Mouse (Mus musculus): ENCODE results near the gene Atp8a1. TPM values are rescaled to one million over a fixed set of nuclear protein-coding genes. Genes with fewer than 3 reads are reported as not detected.
"Not testable (repeated sequence)": the region's sequence is repeated elsewhere in the genome, so short reads cannot be mapped to it uniquely, and the experiment has no call there.

Atp8a1 gene
- total RNA-seq, 1 experiment from 2014 or later = 16.8 TPM

DNA sequence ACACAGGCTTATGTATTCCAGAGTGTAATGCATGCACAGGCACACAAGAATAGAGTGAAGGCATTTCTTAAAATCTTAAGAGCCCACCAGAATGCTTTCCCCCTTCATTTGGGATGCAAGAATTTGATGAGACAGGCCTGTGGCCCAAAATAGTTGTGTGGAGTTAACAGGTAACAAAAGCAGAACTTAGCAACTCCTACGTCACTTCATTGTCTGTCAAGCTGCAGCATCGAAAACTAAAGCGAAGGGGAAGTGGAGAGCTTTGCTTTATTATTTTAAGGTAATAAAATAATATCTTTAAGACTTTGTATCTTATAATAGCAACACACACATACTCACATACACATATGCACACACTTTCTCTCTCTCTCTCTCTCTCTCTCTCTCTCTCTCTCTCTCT is 20.3 kb downstream of the Atp8a1 start:
- no peak for DNase-seq

DNA sequence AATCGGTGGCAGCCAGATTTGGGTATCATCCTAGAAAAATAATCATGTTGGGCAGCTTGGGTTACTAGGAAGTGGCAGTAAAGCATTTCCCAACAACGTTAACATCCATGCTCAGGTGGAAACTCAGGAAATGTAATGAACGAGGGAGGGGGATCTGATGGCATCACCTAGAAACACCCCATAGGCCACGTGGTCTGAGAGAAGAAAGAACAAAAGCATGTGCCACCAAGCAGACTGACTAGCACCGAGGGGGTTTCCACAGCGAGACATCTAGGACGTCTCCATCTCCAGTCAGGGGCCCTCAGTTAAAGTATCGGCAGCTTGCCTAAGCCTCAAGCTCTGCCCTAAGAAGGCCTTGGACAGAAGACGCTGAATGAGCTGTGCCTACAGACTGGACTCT is 21.0 kb downstream of the Atp8a1 start:
- no peak for DNase-seq

DNA sequence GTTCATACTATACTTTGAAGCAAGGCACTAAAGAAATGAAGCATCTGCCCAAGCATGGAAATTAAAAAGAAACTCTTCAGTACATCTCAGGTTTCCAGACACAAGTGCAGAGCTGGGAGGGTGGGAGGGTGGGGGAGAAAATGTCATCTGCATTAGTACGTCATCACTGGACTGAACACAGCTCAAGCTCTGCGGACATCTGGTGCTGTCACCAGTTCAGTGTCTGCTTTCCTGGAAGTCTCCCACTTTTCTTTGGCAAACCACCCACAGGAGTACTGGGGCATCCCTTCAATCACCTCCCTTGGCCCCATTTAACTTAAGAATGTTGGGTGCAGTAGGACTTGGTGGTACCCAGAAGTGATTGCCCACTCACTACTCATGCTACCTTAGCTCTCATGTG is 22.6 kb downstream of the Atp8a1 start:
- no peak for DNase-seq

DNA sequence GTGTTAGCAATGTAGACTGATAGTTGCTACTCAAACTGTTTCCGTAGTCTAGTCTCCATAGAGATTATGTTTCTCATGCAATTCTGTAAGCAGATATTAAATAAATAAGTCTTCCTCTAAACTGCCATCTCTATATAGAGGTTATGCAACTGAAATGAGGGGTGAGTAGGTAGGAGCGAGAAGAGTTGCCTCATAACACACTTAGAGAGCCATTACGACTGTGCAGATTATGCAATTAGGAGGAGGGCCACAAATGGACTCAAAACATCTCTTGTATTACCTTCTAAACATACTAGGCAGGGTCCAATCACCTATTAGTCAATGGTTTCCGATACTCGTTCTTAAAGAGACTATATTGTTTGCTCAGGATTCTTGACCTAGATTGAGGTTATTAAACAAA is 23.5 kb downstream of the Atp8a1 start:
- no peak for DNase-seq

DNA sequence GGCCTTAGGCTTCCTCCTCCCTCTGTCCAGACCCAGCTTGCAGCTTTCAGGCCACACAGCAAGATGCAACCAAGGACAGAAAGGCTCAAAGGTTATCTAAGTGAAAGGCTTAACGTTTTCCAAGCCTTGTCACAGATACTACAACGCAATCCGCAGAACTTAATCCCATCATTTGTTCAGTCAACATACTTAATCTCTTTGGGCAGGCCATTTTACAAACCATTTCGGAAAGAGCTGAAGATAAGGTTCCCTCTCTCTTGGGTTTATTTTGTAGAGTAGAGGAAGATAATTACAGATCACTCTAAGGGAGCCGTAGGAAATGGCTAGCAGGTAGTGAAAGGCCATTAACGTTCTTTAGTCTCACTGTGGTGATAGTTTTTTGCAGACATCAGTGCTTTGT is 24.6 kb downstream of the Atp8a1 start:
- no peak for DNase-seq

DNA sequence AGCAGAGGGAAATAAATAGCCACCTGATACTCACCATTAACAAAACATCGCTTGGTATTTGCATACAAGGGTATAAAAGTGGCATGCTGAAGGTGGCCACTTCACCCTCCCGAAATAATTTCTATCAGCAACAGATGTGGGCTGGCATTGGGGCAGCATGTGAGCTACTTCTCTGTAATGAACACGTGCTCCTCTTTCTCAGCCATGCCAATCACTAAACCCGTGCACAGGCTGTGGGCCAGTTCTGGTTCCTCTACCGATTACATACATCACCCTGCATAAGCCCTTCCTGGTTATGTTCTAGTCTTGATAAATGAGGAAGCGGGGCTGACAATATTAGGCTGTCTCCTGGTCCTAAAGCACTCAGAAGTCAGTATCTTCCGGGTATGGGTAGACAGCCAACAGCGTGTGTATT is 25.2 kb downstream of the Atp8a1 start:
- no peak for DNase-seq

DNA sequence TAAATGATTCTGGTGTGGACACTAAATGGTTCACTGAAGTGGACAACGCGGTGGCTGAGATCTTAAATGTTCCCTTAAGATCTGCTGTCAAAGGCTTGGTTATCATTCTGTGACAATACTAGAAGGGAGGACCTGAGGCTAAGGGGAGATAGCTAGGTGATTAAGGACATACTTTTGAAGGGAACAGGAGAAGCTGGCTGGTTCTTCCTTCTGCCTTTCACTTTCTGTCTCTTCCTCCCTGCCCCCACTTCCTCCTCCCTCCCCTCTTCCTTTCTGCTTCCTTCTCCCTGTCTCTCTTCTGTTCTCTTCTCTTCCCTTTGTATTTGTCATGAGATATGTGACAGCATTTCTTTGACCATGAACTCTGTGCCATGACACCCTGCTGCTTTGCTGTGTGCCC is 26.0 kb downstream of the Atp8a1 start:
- DNase-seq = no peak

DNA sequence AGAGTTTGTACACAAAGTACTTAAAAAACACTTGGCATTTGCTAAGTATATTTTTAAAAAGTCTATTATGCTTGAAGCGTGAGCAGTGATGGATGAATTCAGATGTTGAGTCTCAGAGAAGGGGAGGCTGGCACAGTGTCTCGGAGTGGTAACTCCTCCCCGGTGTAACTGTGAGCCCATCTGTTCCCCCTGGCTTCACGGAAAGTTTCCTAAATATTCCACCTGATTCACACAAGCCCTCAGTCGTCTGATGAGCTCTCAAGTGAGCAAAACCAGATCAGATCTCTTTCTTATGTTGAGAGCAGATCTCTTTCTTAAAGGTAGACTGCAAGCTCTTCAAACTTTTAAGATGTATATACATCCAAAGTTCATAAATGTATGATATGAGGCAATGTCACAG is 27.8 kb downstream of the Atp8a1 start:
- no peak for DNase-seq

DNA sequence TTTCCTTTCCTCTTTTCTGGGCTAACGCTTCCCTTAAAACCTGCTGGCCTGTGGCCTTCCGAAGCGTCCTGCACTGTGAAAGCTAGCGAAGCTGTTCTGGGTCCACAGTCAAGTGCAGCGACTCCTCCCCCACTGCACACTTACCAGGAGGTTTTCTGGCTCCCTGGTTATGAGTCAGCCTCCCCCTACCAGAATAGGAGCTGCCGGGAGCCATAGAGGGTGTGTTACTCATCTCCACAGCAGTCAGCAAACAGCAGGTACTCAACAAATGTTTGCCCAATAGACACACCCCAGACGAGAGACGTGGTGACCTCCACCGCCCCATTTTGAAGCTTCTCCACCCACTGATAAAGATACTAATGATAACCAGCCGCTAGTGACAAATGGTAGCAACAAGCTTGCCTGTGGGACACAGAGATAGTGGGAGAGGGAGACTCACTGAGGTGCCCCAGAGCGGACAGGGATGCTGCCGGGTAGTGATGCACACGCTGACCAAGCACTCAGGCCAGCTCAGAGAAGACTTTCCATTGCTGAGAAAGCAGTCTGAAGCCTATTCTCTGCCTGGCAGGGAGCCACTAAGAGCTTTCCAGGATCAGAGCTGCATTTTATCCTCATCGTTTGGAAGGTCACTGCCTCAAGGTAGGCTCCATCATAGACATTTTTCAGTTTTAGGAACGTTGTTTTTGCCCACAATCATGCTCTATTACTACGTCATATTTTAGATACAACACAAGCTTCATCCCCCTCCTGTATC is 31.5 kb downstream of the Atp8a1 start:
- no peak for DNase-seq

DNA sequence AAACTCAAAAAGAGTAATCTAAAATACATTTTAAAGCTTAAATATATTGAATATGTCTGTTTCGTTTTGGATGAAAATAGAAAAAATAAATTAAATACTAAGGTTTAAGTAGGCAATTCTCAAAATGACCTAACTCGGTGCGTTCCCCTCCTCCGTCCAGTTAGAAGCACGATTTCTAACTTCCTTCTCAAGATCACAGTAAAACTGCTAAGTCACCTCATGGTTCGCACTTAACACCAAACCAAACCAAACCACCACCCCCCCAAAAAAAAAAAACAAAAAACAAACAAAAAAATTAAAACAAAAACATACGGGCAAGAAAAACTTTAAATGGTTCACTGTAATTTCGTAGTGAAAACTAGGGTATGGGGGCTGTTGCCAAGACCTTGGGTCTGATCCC is 32.2 kb downstream of the Atp8a1 start:
- not testable (repeated sequence) for DNase-seq

DNA sequence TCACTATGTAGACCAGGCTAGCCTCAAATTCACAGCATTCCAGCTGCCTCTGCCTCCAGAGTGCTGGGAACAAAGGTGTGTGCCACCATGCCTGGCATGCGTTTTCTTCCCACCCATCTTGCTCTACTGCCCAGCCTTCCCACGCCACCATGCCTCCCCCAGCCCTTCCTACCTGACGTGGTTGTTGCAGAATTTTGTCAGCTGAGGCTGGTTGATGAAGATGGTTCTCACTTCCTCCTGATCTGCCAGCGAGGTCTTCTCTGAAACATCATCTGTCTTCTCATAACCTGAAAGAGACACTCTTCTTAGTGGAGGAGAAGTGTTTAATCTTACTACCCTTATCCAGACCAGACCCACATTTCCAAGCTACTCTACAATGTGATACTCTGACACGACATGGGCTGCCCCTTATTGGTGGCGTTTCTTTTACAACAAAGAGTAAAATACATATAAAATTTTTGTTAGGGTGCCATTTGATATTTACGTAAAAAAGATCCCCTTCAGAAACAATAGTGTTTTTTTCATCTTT is 32.7 kb downstream of the Atp8a1 start:
- DNase-seq = no peak

DNA sequence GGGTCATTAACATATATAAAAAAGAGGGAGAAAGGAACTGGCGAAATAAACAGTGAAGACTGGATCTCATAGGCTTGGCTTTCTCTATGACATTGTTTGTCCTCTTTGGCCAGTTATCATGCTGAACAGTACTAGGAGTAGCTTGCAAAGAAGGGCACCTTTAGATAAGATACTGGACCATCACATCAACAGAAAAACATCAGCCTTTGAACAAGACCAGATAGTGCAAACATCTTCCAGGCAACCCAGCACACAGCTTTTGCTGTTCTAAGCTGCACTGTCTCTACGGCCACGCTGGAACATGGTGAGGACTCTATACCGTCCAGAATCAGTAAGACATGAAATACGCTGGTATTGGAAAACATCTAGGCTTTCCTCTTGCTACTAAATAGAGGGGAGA is 33.9 kb downstream of the Atp8a1 start:
- no peak for DNase-seq

DNA sequence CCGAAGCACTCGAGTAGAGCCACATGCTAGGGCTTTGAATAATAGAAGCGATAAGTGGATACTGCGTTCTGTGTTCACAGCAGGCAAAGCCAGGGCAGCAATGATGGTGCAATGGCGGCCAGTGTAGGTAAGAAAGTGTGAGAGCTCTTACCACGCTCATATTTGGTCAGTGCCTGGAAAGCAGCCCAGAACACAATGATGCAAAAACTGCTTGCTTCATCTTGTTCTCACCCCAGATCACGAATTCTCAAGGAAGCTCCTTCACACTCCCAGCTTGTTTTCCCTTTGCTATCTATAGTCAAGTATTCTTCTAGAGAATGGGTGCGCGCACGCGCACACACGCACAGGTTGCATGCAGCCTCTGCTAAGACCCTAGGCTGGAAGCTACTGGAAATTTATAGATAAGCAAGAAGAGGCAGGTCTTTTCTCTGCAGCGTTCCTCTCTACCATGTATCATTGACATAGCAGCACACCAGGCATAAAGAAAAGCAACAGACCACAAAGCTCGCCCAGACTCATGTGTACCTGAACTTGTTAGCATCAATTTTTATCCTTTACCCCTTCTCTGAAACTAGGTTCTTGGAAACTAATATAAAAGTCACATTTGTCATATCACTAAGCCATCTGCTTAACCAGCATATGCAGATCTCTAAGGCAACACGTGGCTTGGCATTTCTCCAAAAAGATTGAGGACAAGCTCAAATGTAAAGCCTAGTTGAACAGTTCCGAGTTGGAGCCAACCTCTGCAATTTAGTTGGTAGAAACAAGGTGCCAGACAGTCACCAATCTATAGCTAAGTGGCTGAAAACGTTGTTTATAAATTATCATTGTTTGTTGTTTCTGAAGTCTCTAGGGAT is 44.8 kb downstream of the Atp8a1 start:
- DNase-seq = peak; percentile 16

DNA sequence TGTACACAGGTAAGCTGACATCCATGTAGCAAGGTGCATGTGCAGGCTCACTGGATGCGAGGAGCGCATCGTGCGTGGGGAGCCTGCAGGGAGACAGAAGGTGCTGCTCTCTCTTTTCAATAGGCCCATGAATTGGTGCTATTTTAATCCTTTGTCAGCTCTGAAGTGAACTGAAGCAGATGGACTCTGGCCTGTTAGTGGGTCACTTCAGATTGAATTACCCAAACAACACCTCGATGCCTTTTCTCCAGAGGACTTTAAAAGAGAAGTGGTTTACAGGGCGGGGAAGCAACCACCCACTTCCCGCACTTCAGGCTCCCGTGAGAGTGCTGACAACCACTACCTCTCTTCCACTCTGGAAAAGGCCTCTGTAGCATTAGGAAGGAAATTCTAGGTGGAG is 46.4 kb downstream of the Atp8a1 start:
- no peak for DNase-seq

DNA sequence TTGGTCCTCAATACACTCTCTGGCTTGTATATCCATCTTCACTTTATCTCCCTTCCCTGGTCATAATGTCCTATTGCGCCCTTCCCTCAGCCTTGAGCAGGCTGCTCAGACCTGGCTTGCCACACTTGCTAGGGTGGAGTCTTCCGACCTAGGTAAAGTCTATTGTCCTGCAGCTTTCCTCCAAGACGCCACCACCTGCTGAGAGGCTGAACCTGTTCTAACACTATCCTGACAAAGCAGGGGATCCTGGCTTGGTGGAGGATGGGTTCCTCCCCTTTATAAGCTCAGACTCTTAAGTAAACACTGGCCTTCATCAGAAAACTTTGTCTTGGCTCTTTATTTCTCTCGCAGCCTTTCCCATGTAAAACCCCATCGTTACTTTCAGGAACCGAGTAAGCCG is 47.4 kb downstream of the Atp8a1 start:
- no peak for DNase-seq

DNA sequence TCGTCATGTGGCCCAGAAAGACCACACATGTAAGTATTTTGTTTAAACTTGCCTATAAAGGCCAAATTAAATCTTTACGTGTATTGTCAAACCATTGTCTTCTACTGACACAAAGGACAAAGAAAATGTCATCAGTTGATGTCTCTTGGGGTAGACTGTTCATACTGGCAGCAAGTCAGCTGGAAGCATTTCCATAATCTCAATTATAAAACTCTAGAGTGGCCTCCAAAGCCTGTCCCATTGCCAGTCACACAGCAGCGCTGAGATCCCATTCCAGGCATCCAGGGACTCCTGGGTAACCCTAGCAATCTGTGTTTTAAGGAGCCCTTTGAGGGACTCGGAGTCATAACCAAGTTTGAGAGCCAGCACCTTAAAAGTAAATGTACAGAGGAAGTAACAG is 48.9 kb downstream of the Atp8a1 start:
- DNase-seq = no peak

DNA sequence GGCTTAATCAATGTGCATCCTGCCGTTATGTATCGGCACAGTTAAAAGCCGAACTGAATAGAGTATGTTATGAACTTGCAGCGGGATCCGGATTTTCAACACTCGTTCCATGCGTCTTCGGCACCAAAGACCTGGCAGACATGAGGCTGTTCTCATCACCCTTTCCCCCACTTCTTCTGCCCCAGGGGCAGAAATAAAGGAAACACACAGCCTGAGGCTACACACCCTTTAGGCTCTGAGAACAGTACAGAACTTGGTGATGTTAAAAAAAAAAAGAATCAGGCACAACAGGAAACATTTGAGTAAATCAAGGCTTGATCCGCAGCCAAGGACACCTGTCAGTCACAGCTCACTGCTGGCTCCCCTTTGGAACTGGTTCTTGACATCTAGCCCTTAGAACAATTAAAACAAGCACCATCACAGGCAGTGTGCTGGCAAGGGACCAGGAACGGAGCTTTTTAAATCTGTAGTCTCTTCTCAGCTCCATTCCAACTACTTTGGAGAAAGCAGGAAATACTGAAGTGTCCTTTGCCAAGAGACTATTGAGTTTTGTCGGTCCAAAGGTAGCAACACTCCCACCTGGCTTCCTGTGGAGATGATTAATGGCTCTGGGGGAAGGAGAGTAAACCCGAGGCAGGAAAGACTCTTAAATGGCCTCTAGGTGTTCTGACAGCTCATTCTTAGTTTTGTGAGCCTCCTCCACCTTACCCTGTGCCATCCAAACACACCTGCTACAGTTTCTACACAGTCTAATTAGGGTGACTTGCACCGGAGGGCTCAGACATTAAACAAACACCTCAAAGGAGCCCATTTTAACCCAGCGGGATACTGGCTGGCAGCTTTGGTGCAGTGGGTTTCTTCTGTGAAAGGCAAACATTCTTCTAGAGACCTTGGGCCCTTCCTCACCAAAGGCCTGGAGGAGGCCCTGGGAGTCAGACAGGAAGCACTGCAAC is 50.0 kb downstream of the Atp8a1 start:
- no peak for DNase-seq

DNA sequence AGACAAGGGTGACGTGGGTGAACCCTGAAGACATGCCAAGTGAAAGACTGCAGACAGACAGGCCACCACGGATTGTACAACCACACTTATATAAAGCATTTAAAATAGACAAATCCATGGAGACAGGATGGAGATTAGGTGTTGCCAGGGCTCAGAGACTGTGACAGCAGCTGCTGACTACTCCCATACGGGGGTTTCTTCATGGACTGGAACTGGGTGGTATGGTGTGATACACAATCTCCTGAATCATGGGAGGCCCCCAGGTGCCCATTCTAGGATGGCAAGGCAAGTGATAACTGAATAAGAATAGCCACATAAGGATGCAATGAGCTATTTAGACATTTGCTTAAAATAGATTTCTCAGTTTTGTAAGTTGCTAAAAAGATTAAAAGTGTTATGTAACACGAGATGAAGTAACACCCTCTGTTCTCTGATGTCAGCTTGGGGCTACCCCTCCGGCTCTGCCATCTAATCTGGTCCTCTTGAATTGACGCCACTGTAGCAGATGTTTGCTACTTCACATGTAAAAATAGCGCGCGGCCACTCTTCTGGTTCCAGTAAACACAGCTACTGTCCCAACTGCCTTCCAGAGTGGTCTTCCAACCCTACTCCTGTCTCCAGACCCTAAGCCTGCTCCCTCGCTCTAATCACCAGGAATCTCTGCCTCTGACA is 53.0 kb downstream of the Atp8a1 start:
- DNase-seq = no peak

DNA sequence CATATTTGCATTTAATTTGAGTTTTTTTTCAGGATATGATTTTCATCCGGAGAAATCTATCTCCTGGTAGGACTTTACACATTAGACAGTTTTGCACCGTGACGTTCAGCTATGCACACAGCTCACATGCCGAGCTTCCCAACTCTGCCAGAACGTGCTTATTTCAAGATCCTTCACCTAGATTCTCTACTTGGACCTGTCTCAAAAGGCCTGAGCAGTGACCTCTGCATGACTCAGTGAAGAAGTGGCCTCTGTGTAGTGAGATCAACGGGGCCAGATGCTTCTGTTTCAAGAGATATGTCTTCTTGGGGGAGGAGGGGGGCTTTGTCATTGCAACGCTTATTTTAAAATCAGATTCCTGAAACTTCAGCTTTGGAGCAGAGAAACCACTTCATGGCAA is 64.5 kb downstream of the Atp8a1 start:
- no peak for DNase-seq

DNA sequence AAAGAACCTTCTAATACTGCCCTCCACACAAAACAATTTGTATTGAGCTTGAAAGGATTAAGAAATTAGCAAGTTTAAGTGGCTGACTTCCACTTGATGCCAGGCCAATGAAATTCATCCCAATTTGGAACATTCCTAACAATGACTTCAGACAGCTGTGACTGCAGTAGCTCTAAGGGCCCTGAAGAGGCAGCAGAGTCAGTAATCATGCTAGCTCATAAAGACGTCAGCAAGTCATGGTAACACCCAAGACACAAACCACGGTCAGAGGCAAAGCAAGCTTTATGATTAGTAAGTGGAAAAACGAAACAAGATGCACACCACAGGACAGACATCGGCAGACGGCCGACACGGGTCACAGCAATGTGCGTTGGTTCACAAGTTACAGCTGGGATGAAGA is 69.2 kb downstream of the Atp8a1 start:
- no peak for DNase-seq

DNA sequence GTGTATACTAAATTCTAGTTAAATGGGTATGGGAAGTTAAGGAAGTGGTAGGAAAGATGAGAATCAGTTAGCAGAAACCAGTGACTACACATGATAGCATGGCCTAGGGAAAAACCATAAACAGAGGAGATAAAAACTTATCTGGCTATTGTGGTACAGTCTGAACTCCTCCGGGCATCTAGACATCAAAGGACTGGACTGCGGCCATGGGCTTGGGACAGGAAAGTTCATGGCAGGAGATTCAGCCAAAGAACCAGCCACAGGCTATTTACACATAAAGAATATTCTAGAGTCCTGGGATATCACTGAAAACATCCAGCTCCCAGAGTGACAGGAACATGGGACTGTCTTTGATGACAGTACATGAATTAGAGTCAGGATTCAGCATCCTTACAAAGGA is 73.0 kb downstream of the Atp8a1 start:
- no peak for DNase-seq

DNA sequence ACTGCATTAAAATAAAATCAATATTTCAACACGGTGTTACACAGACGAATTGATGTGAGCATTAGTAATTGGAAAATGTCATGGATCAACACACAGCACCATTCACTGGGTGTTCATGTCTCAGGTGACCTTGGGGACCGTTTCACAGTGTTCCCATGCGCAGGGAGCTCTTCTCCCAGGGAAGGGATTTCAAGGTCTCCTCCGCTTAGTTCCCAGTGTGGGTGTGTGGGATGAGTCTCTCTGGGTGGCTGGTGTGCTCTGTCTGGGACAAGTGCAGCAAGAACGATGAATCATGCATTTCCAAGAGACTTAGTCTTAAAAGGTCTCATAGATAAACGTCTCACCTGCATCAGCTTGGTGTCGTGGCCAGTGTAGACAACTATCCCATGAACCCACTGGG is 78.5 kb downstream of the Atp8a1 start:
- peak; percentile 35 for DNase-seq

Measured in adrenal gland, postnatal 25 days (tissue).